ENCODE assay signal across 24 mouse cellular contexts in the genomic region with DNA sequence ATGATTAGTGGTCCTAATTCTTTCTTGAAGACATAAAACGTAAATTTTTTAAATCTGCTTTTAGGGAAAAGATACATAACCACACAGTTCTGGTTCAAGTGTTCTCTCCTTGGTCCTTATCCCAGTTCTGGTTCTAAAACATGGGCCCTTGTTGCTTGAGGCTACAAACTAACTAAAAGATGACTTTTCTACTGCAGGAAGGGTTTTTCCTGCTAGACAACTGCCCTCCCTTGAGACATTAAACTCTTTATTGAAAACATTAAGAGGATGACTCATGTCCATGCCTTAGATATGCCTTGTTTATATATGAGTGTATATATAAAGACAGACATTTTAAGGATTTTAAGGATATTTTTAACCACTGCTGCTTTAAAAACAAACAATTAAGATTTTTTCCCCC.
"Had no signal": no experiment of that assay in that cellular context is flagged by ENCODE, and none has a peak within 500 bp of the region (broad histone marks: within the 10 kb centered on the region; RNA-seq: fewer than 3 reads in every experiment).

No protein-coding gene starts in this region.

- H3K4me1 ChIP-seq: heart, embryonic 10.5 days; heart, embryonic 12.5 days; hindbrain, embryonic 10.5 days; liver, embryonic 12.5 days had no signal

- H3K4me3 ChIP-seq: heart, embryonic 10.5 days; heart, embryonic 12.5 days; hindbrain, embryonic 10.5 days; hindbrain, embryonic 12.5 days; intestine, embryonic 15.5 days; kidney, embryonic 15.5 days; limb, embryonic 13.5 days; limb, embryonic 15.5 days; liver, embryonic 12.5 days had no signal

- H3K27ac ChIP-seq: heart, embryonic 10.5 days; hindbrain, embryonic 10.5 days; hindbrain, embryonic 12.5 days; hindbrain, embryonic 14.5 days; intestine, embryonic 15.5 days; kidney, embryonic 15.5 days; kidney, postnatal 0 days; limb, embryonic 13.5 days; limb, embryonic 15.5 days; liver, embryonic 12.5 days; liver, embryonic 14.5 days had no signal

- H3K36me3 ChIP-seq: heart, embryonic 10.5 days; heart, embryonic 12.5 days; hindbrain, embryonic 10.5 days; hindbrain, embryonic 12.5 days; intestine, embryonic 15.5 days; kidney, embryonic 15.5 days; limb, embryonic 13.5 days; limb, embryonic 15.5 days; liver, embryonic 12.5 days had no signal

- H3K27me3 ChIP-seq: heart, embryonic 12.5 days; hindbrain, embryonic 12.5 days; intestine, embryonic 15.5 days; kidney, embryonic 15.5 days; limb, embryonic 13.5 days; limb, embryonic 15.5 days had no signal

- H3K4me2 ChIP-seq: heart, embryonic 12.5 days; hindbrain, embryonic 12.5 days; hindbrain, embryonic 14.5 days; intestine, embryonic 15.5 days; kidney, embryonic 15.5 days; limb, embryonic 13.5 days; limb, embryonic 15.5 days; liver, embryonic 12.5 days had no signal

- DNase-seq: gastrocnemius, postnatal 14 days; gastrocnemius, postnatal 36 days; heart, adult 18-20 months; heart, postnatal 10 days; heart, postnatal 4 days; kidney, adult 18-20 months; kidney, adult 9 months; kidney, postnatal 14 days; kidney, postnatal 36 days; layer of hippocampus, adult 9-11 months; layer of hippocampus, postnatal 36 days; left cerebral cortex, postnatal 4 days had no signal
